Mouse (Mus musculus) lung, adult 2 months (tissue): ENCODE measurements around the gene Dnah7b. TPM values are rescaled to one million over a fixed set of nuclear protein-coding genes. Genes with fewer than 3 reads are reported as not detected.
"Not testable (repeated sequence)": the region's sequence is repeated elsewhere in the genome, so short reads cannot be mapped to it uniquely, and the experiment has no call there.

Experiments
- DNase-seq: peaks from one replicate; pipeline ENCODE4 v3.0.0; 2022
- H3K4me1 ChIP-seq: fragments of 200-500 bp; 2 replicates; pipeline ENCODE4 v1.6.1; 2011; ENCODE audit warnings: low read length; ENCODE audit not compliant: control insufficient read depth, insufficient read depth
- H3K4me3 ChIP-seq: fragments of 200-500 bp; replicated peaks from 2 replicates; pipeline ENCODE3; 2011; ENCODE audit warnings: low read depth, mild to moderate bottlenecking, control low read depth, low read length; ENCODE audit errors: extremely low read depth
- CTCF ChIP-seq: fragments of 200-500 bp; IDR thresholded peaks from 2 replicates; pipeline ENCODE4 v1.5.1; 2011; ENCODE audit warnings: mild to moderate bottlenecking, low read length, control low read depth; ENCODE audit not compliant: insufficient read depth
- POLR2A ChIP-seq: fragments of 200-500 bp; IDR thresholded peaks from 2 replicates; pipeline ENCODE4 v1.6.1; 2011; ENCODE audit warnings: low read depth, mild to moderate bottlenecking, control low read depth, low read length, borderline replicate concordance; ENCODE audit errors: extremely low read depth
- WGBS: fragments of 180-500 bp; shearing (Covaris S2); methylation state at CpG from one replicate; pipeline ENCODE4 v1.1.7; 2018; 5-methylcytosine and 5-hydroxymethylcytosine counted together
- polyA plus RNA-seq: library from polyadenylated mRNA; depleted of rRNA; stranded (reverse); fragments of >200 nt; gene quantifications from 2 replicates; pipeline ENCODE4 v1.2.3, GENCODE M21; 2012; rRNA removed

Gene Dnah7b
- polyA plus RNA-seq, 1 experiment, result 1.9 TPM

- DNase-seq, result peak; percentile 41
- WGBS, result 52% methylated on average over 6 of the region's 6 CpGs
Observed at GRCm38 (mm10) chr1:46408324-46409115, 342.4 kb downstream of the Dnah7b start.

GRCm38 (mm10) chr1:46414798-46415197 lies 348.7 kb downstream of the Dnah7b start:
- not testable (repeated sequence) for H3K4me1 ChIP-seq, H3K4me3 ChIP-seq, DNase-seq
- WGBS, result 64% methylated on average over 7 of the region's 7 CpGs

More at GRCm38 (mm10) chr1:46408324-46409115, 342.4 kb downstream of the Dnah7b start:
- no peaks in the 10 kb centered on the region for H3K4me1 ChIP-seq
- no peak overlapping the region for H3K4me3 ChIP-seq
- TF ChIP-seq POLR2A (no peak), CTCF (no peak)

GRCm38 (mm10) chr1:46416946-46417345 lies 350.8 kb downstream of the Dnah7b start:
- WGBS, result 17% methylated on average over 3 of the region's 3 CpGs
- not testable (repeated sequence) for DNase-seq, H3K4me1 ChIP-seq, H3K4me3 ChIP-seq

GRCm38 (mm10) chr1:46418966-46419365 lies 352.9 kb downstream of the Dnah7b start:
- WGBS, result 54% methylated on average over 4 of the region's 4 CpGs
- not testable (repeated sequence) for DNase-seq, H3K4me1 ChIP-seq, H3K4me3 ChIP-seq

Other genes starting within 250 kb of the Dnah7b start
- not detected in 2 replicates for gene Gm5269, start 176.0 kb upstream of the Dnah7b start, polyA plus RNA-seq
- gene Slc40a1, start 139.8 kb upstream of the Dnah7b start, polyA plus RNA-seq, result 2.1 and 6.4 TPM in 2 replicates